Mouse (Mus musculus): ENCODE results near the gene Cnksr2.

Cnksr2 gene

DNA sequence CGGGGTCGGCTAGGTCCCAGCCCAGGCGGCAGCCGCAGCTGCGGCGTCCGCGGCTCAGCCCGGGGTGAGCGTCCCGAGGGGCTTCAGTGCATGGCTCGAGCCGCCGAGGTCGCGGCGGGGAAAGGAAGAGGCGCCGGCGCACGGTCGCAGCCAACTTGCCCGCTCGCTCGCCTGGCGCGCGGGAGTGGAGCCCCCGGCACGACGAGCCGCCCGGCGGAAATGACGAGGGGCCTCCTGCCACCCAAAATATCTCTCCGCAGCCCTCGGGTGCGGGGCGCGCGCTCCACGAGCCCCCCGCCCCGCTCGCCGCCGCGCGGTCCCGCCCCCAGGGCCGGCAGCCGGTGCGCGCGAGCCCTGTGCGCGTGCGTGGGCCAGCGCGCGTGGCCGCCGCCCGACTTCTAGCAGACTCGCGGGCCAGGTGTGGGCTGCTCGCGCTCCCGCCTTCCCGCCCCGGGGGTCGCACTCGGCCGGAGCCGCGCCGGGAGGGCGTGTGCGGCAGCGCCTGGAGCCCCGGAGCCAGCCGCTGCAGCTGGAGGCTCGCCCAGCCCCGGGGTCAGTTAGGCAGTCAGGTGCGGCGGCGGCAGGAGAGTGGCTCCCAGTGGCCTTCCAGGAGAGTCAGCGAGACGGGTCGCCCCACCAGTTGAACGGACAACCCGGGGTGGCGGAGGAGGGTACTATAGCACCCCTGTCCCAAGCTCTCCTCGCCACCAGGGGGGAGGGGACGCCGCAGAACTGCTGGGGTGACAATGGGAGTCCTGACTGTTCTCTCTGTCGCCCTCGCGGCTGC is at the start of gene Cnksr2:
Gene Cnksr2 (minus strand): TSS at position 238 of the 787 bp plus-strand sequence.
- peak; percentile 30 for DNase-seq

DNA sequence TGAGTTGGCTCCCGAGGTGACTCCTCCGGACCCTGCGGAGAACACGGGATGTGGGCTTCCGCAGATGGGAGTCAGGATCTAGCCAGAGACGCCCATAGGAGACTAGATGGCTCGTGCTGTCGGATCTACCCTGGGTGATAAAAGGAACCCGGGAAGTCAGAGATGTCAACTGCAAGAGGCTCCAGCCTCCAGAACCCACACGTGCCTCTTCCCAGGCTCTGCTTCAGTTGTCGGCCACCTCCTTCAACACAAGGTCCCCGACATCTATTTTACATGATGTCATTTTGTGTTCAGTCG is 698 bp upstream of the Cnksr2 start:
- DNase-seq = no peak

DNA sequence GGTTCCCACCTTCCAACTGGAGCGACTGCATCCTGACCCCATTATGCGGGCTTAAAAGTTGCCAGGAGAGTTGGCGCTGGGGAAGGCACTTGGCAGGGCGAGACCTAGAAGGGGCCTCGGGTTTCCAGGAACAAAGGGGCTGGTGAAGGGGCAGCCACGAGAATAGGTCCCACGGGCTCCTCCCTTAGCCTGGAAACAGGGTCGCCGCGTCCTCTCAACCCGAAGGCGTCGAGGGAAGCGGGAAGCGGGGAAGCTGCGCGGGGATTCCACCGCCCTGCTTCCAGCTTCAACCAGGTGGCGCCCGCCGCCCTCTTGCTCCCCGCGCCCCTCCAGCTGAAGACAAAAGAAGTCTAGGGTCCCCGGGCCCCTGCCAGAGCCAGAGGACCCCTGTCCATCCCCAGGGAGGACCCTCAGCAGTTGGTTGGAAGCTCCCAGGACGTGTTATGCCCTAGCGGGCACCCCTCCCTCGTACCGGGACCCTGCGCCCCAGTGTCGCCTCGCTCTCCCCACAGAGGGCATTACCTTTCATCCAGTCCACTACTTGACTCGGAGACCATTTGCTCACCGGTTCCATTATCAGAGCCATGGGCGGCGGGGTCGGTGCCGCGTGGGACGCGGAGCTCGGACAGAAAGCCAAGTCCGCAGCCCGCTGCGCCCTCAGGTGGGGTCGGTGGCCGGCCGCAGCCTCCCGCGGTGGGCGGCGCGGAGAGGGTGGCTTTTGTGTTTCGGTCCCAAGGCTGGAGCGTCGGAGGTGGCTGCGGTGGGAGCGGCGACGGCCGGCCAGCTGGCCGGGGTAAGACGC is 638 bp downstream of the Cnksr2 start:
- peak; percentile 14 for DNase-seq

DNA sequence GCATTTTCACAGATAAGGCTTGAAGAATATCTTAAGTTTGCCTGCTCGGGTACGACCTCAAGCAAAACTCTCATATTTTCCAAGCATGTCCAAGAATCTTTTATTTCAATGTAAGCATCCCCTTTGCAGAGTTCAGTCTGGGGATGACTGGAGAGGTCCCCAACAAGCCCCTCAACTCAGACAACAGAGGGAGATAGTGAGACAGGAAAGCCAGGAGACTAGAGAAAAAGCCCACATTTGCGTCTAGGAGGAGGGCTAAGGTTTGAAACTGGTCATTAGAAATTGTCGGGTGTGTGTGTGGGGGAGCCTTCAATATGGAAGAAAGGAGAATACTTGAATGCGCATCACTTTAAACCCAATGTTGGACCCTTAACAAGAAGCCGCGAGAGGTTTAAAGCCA is 1.4 kb downstream of the Cnksr2 start:
- DNase-seq = peak; percentile 4

DNA sequence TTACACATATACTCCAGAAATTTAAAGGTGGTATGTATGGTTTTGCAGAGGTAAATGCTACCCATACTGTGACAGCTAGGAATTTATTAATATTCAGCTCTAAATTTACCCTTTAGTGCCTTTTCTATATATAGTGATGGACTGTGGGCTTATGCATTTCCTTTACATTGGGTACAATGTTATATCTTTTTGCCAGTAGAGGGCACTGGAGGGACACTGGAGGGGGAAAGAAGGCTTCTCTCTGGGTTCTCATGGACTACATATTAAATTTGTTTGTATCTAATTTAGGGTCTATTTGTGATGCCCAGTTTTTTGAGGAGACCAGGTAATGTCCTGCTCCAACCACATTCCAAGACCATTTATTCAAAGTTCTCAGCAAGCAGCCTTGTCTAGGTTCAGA is 91.4 kb downstream of the Cnksr2 start:
- DNase-seq = no peak

DNA sequence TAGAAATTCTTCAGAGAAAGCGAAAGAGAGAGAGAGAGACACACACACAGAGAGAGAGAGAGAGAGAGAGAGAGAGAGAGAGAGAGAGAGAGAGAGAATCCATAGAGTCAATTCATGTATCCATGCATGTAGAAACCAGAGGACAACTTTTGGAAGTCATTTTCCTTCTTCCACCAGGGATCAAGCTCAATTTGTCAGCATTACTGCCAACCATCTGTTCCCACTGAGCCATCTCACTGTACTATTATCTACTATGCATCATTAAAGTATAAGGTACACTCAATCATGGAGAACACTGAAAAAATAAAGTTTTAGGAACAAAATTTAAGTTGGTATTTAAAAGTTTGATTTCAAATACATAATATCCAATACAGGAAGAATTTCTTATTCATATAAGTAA is 93.8 kb downstream of the Cnksr2 start:
- no peak for DNase-seq

DNA sequence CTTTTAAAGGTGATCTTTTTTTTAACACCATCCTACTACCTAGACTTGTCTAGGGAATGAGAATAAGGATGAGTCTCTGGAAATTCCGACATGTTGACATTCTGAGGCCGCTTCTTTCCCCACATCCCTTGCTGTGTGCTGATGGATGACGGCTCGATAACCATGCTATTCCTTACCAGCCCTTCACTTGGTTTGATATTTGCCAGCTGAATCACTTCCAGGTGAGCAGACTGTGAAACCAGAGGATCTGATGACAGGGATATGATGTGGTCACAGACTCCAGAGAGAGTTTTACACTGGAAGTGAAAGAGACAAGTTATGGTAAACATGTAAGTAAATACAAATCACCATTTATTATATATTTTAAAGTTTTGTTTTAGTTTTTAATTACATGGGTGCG is 98.0 kb downstream of the Cnksr2 start:
- no peak for DNase-seq

DNA sequence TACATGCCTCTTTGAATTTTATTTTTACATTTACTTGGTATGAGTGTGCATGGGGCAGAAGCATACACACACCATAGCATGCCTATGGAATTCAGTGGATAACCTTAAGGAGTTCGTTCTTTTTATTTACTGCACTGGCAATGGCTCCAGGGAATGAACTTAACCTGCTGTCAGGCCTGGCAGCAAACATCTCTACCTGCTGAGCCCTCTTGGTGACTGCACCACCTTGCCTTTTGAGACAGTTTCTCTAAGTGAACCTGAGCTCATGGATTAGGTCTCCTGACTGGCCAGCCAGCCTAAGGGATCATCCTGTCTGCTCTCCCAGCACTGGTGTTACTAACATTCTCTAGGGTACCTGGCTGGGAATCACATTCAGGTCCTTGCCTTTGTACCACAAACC is 106.5 kb downstream of the Cnksr2 start:
- DNase-seq = no peak

DNA sequence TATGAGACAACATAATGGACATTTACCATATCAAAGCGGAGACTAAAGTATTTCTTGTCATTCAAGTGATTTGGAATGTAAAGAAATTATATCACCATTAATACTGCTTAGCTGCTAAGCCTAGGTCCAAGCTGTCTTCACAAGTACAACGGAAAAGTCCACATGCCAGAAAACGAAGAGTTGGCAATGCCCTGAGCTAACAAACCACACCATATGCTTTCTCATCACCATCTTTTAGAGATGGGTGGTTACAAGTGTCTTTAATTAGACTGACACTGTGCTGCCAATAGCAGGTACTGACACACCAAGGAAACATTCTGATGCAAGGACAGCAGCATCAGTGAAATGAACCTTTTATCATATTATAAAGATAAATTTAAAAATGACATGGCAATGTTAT is 123.0 kb downstream of the Cnksr2 start:
- DNase-seq = no peak

DNA sequence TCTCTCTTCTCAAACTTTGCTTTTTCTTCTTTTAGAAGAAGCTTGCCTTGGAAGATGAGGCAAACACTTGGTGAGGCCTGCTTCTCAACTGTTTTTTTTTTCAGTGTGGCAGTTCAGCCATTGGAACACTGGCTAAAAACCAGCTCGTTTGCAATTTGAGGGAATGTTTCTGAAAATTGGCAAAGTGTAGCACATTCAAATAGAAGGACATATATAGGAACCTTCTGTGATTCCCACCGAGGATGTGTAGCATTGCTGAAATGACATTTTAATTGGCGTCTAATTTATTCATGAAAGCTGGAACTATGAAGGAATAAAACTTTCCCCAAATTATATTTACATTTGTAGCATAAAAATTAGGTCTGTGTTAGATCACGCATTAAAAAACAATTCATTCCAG is 213.1 kb downstream of the Cnksr2 start:
- DNase-seq = no peak

DNA sequence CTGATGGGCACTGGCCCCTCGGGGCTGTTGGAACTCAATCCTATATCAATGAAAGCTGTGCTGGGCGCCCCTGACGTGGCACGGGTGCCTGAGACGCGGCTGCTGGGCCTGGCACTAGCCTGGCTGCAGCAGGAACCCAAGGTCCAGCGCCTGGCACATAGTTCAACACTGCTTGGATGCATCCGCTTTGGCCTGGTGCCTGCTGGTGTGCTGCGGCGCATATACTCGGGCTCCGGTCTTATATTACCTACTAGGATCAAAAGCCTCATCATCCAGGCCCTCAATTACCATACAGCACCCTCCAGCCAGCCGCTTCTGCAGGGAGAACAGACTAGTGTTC is 224.2 kb downstream of the Cnksr2 start:
- DNase-seq = no peak

DNA sequence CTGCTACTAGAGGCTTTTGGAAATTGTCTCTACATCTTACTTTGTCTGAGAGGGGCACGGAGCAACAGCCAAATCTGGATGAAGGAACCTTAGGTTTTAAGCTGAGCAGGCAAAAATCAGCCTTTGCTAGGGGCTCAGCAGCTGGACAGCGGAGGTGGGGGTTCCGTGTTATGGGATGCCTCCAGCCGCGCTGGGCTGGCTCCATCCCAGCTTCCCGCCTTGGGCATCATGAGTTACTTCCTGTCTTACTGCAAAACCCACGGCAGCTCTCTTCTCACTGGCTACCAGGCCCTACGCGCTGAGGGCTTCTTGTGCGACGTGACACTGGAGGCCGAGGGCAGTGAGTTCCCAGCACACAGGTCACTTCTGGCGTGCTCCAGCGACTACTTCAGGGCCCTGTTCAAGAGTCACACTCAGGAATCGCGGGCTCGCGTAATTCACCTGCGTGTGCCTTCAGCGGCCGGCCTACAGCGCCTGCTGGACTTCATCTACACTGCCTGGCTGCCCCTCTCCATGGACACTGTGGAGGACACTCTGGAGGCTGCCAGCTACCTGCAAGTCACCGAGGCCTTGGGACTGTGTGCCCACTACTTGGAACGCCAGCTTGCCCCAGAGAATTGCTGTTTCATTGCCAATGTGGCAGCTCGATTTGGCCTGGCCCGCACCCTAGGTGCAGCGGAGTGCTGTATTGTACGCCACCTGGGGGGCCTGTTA is 224.7 kb downstream of the Cnksr2 start, which contains the start of gene Klhl34:
Gene Klhl34 (plus strand): TSS at position 229 of the 714 bp plus-strand sequence.
- peak; percentile 11 for DNase-seq

DNA sequence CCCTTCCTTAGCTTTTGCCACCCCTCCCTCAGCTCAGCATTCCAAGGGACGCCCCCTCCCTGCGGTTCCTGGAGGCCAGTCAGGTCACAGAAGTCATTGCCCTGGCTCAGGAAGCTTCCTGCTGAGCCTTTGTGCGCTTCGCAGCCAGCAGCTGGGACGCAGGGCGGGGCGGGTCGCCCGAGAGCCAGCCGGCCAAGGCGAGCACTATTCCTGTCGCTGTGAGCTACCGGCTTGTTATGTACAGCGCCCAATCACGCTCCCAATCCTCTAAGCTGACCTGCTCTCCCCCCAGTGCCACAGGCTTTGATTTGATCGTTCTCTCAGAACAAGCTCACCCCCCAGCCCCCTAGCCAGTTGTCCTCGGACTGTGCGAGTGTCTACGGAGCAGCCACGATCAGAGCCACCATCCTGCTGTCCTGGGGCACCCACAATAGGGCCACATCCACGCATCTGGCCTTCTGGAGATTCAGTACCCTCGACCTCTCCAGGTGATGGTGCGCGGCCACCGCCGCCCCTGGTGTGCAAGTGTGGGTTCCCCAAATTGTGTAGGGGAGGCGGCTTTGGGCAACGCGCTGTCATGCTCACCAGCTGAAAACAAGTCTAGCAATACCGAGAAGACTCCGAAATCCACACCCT is 225.4 kb downstream of the Cnksr2 start:
- peak; percentile 10 for DNase-seq

DNA sequence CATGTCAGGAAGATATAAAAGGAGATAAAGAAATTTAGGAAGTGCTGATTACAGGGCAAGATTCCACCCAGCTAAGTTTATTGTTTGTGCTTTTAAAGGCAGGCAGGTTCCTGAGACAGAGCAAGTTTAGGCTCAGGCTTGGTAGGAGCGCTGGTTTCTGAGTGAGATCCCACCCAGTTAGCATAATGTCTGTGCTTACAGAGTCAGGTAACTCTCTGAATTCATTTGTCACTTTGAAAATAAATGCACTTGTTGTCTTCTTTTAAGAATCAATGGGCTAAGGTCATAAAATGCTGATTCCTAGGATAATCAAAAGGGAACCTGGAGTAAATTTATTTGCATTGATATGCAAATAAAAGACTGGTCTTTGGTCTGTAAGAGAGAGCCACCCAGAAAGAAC is 233.4 kb downstream of the Cnksr2 start:
- DNase-seq = no peak

DNA sequence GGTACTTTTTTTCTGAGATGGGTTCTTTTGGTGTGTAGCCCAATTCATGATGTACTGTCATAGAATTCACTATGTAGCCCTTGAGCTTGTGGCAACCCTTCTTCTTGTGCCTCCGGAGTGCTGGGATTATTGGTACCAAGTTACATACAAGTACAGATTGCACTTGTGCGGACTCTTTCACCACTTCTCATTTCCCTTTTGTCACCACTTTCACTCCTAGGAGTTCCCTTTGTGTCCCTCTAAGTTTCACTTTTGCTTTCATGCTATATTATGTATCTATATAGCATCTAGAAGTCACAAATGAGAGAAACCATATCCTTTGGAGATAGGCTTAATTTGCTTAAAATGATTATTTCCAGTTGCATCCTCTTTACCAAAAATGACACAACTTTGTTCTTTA is 241.4 kb downstream of the Cnksr2 start:
- DNase-seq = no peak

All from kidney, postnatal 10 days (tissue).